Mouse (Mus musculus) MEL (cell line): ENCODE data around the gene Glyctk. TPM values are rescaled to one million over a fixed set of nuclear protein-coding genes. Genes with fewer than 3 reads are reported as not detected.

Experiments used
- DNase-seq: peaks from one replicate; pipeline ENCODE4 v3.0.0; 2011; ENCODE audit warnings: low read depth, low spot score
- H3K27ac ChIP-seq: 2 replicates; pipeline ENCODE4 v1.5.1; 2012; ENCODE audit warnings: low read depth, mild to moderate bottlenecking, control low read depth, low read length, moderate library complexity; ENCODE audit not compliant: control insufficient read depth
- H3K27me3 ChIP-seq, 2 experiments: fragments of 150-350 bp in 1 of 2; sonication (generic) in 1 of 2; 2 replicates each; pipeline ENCODE4 v1.6.1; 2012; ENCODE audit warnings: low read length in 2 of 2, mild to moderate bottlenecking in 2 of 2, improper control_type of control experiment in 1 of 2, moderate library complexity in 1 of 2; ENCODE audit not compliant: insufficient read depth in 2 of 2, control insufficient read depth in 1 of 2
- H3K36me3 ChIP-seq, 2 experiments: 2 replicates each; pipeline ENCODE4 v1.6.1; 2012 to 2014; ENCODE audit warnings: low read length in 2 of 2, improper control_type of control experiment in 1 of 2, inconsistent platforms in 1 of 2, mild to moderate bottlenecking in 1 of 2; ENCODE audit not compliant: insufficient read depth in 2 of 2, control insufficient read depth in 1 of 2
- H3K4me1 ChIP-seq, 2 experiments: fragments of 150-350 bp in 1 of 2; sonication (generic) in 1 of 2; 2 replicates each; pipeline ENCODE4 v1.6.1; 2012; ENCODE audit warnings: low read length in 2 of 2, improper control_type of control experiment in 1 of 2, mild to moderate bottlenecking in 1 of 2; ENCODE audit not compliant: insufficient read depth in 2 of 2, control insufficient read depth in 1 of 2
- H3K4me3 ChIP-seq, 2 experiments: fragments of 150-350 bp in 1 of 2; sonication (generic) in 1 of 2; 2 replicates each; pipeline ENCODE4 v1.5.1; 2012; ENCODE audit warnings: low read depth in 2 of 2, low read length in 2 of 2, mild to moderate bottlenecking in 2 of 2, moderate library complexity in 2 of 2, control low read depth in 1 of 2, improper control_type of control experiment in 1 of 2; ENCODE audit not compliant: control insufficient read depth in 1 of 2, insufficient read depth in 1 of 2
- H3K79me2 ChIP-seq: 2 replicates; pipeline ENCODE4 v1.6.1; 2012; ENCODE audit warnings: mild to moderate bottlenecking, low read length, moderate library complexity; ENCODE audit not compliant: control insufficient read depth, poor library complexity, insufficient read depth
- H3K9ac ChIP-seq: 2 replicates; pipeline ENCODE4 v1.6.1; 2012; ENCODE audit warnings: low read depth, mild to moderate bottlenecking, control low read depth, low read length, moderate library complexity; ENCODE audit not compliant: control insufficient read depth, poor library complexity, severe bottlenecking
- H3K9me3 ChIP-seq: fragments of 150-350 bp; sonication (generic); replicated peaks from 2 replicates; pipeline ENCODE4 v1.6.1; 2012; ENCODE audit warnings: mild to moderate bottlenecking, low read length, improper control_type of control experiment, moderate library complexity; ENCODE audit not compliant: insufficient read depth
- CHD2 ChIP-seq: IDR thresholded peaks from 2 replicates; pipeline ENCODE4 v1.6.1; 2011; ENCODE audit warnings: low read length, improper control_type of control experiment
- CTCF ChIP-seq, 3 experiments: IDR thresholded peaks in 2 of 3; conservative IDR thresholded peaks in 1 of 3; 2 replicates each; pipeline ENCODE4 v1.5.1; 2011 to 2012; ENCODE audit warnings: low read length in 3 of 3, low read depth in 2 of 3, mild to moderate bottlenecking in 2 of 3, improper control_type of control experiment in 1 of 3, inconsistent platforms in 1 of 3, mixed read lengths in 1 of 3, moderate library complexity in 1 of 3; ENCODE audit not compliant: control insufficient read depth in 1 of 3, insufficient read depth in 1 of 3, poor library complexity in 1 of 3, severe bottlenecking in 1 of 3
- E2F4 ChIP-seq: IDR thresholded peaks from 2 replicates; pipeline ENCODE4 v1.6.1; 2011; ENCODE audit warnings: low read depth, low read length, improper control_type of control experiment, borderline replicate concordance
- ELF1 ChIP-seq: IDR thresholded peaks from 2 replicates; pipeline ENCODE4 v1.6.1; 2014; ENCODE audit warnings: low read depth, mild to moderate bottlenecking, inconsistent platforms, low read length, improper control_type of control experiment, moderate library complexity
- HCFC1 ChIP-seq: IDR thresholded peaks from 2 replicates; pipeline ENCODE4 v1.6.1; 2012; ENCODE audit warnings: low read depth, mild to moderate bottlenecking, inconsistent platforms, low read length, improper control_type of control experiment, moderate library complexity
- JUND ChIP-seq: IDR thresholded peaks from 2 replicates; pipeline ENCODE4 v1.6.1; 2011; ENCODE audit warnings: low read depth, mild to moderate bottlenecking, improper control_type of control experiment, low read length
- KAT2A ChIP-seq: conservative IDR thresholded peaks from 2 replicates; pipeline ENCODE4 v1.6.1; 2012; ENCODE audit warnings: low read depth, low read length, improper control_type of control experiment, inconsistent platforms
- MYB ChIP-seq: IDR thresholded peaks from 2 replicates; pipeline ENCODE4 v1.6.1; 2011; ENCODE audit warnings: mild to moderate bottlenecking, low read depth, low read length, improper control_type of control experiment
- NRF1 ChIP-seq: IDR thresholded peaks from 2 replicates; pipeline ENCODE4 v1.6.1; 2014; ENCODE audit warnings: low read depth, mild to moderate bottlenecking, inconsistent platforms, low read length, improper control_type of control experiment, moderate library complexity; ENCODE audit not compliant: poor library complexity, insufficient read depth, severe bottlenecking
- POLR2A ChIP-seq, 2 experiments: IDR thresholded peaks; 2 replicates each; pipeline ENCODE4 v1.6.1; 2011 to 2012; ENCODE audit warnings: low read length in 2 of 2, mild to moderate bottlenecking in 2 of 2, control low read depth in 1 of 2, improper control_type of control experiment in 1 of 2, low read depth in 1 of 2, moderate library complexity in 1 of 2; ENCODE audit not compliant: control insufficient read depth in 1 of 2, insufficient read depth in 1 of 2, poor library complexity in 1 of 2
- POLR2AphosphoS5 ChIP-seq: IDR thresholded peaks from 2 replicates; pipeline ENCODE4 v1.6.1; 2012; ENCODE audit warnings: low read depth, borderline replicate concordance, mild to moderate bottlenecking, inconsistent platforms, low read length, moderate library complexity, mixed read lengths
- RAD21 ChIP-seq: IDR thresholded peaks from 2 replicates; pipeline ENCODE4 v1.6.1; 2011; ENCODE audit warnings: mild to moderate bottlenecking, low read depth, low read length, improper control_type of control experiment
- SIN3A ChIP-seq: IDR thresholded peaks from 2 replicates; pipeline ENCODE4 v1.6.1; 2012; ENCODE audit warnings: low read length, improper control_type of control experiment, inconsistent platforms
- TCF12 ChIP-seq: IDR thresholded peaks from 2 replicates; pipeline ENCODE4 v1.6.1; 2014; ENCODE audit warnings: low read depth, mild to moderate bottlenecking, inconsistent platforms, low read length, improper control_type of control experiment, moderate library complexity
- USF2 ChIP-seq, 2 experiments: IDR thresholded peaks; 2 replicates each; pipeline ENCODE4 v1.6.1; 2011 to 2012; ENCODE audit warnings: improper control_type of control experiment in 2 of 2, low read length in 2 of 2, borderline replicate concordance in 1 of 2, inconsistent platforms in 1 of 2, low read depth in 1 of 2, mild to moderate bottlenecking in 1 of 2; ENCODE audit not compliant: insufficient read depth in 1 of 2
- ZKSCAN1 ChIP-seq: IDR thresholded peaks from 2 replicates; pipeline ENCODE4 v1.6.1; 2012; ENCODE audit warnings: low read depth, mild to moderate bottlenecking, inconsistent platforms, low read length, improper control_type of control experiment, moderate library complexity
- ZMIZ1 ChIP-seq: IDR thresholded peaks from 2 replicates; pipeline ENCODE4 v1.6.1; 2012; ENCODE audit warnings: low read depth, mild to moderate bottlenecking, inconsistent platforms, low read length, improper control_type of control experiment, moderate library complexity
- polyA plus RNA-seq, 2 experiments: library from polyadenylated mRNA; stranded (reverse) in 1 of 2; unstranded in 1 of 2; fragments of >175 nt in 1 of 2; fragments of >200 nt in 1 of 2; gene quantifications; 2 replicates each; pipeline versions ENCODE4 v1.2.1 to v1.2.4; 2012; ENCODE audit warnings: low replicate concordance in 2 of 2, low read depth in 1 of 2; ENCODE audit not compliant: insufficient read length in 2 of 2, insufficient read depth in 1 of 2, missing spikeins in 1 of 2
- total RNA-seq: library from RNA; depleted of rRNA; stranded (reverse); fragments of 300-350 nt; gene quantifications from 2 replicates; pipeline ENCODE4 v1.2.3, GENCODE M21; 2012

Gene Glyctk
- total and polyA plus RNA-seq, 3 experiments, result 3.1 to 3.3 TPM; not detected in 1

DNA sequence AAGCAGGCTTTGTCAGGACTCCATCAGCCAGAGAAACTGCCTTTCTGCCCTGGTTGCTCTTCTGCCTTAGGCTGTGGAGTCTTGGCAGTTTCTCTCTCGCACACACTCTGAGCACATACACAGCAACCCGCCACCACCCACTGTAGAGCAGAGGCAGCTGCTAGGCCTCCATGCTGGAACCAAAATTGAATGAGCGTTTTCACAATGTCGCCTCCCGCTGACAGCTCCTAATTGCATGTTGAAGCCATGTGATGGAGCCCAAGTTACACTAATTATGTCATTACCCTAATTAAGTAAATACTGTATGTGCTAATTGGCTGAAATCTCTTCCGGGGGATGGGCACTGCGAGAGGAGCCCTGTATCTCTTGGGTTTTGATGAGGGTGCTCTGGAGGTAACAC lies 13.8 kb downstream of the Glyctk start:
- TF ChIP-seq USF2 (IDR thresholded peaks at IDR 0.05; ENCODE audit: borderline replicate concordance in 1 of 2, insufficient read depth in 1 of 2, low read depth in 1 of 2, low read length in 2 of 2) (no peak), TCF12 (no peak), ELF1 (no peak), MYB (no peak), SIN3A (no peak), RAD21 (no peak), E2F4 (no peak), ZMIZ1 (no peak), CTCF (IDR thresholded peaks at IDR 0.05 in 2 of 3, conservative IDR thresholded peaks at IDR 0.05 in 1 of 3; ENCODE audit: control insufficient read depth in 1 of 3, insufficient read depth in 1 of 3, low read depth in 2 of 3, low read length in 3 of 3, poor library complexity in 1 of 3, severe bottlenecking in 1 of 3) (no peak), NRF1 (no peak), KAT2A (no peak), CHD2 (no peak), JUND (no peak), HCFC1 (no peak), ZKSCAN1 (no peak), POLR2A (IDR thresholded peaks at IDR 0.05; ENCODE audit: control insufficient read depth in 1 of 2, insufficient read depth in 1 of 2, low read depth in 1 of 2, low read length in 2 of 2, poor library complexity in 1 of 2) (no peak)
- peaks cover 0 to 5% of the 10 kb centered on the region in 2 experiments; a peak in 2 of 4 replicates for H3K27me3 ChIP-seq

DNA sequence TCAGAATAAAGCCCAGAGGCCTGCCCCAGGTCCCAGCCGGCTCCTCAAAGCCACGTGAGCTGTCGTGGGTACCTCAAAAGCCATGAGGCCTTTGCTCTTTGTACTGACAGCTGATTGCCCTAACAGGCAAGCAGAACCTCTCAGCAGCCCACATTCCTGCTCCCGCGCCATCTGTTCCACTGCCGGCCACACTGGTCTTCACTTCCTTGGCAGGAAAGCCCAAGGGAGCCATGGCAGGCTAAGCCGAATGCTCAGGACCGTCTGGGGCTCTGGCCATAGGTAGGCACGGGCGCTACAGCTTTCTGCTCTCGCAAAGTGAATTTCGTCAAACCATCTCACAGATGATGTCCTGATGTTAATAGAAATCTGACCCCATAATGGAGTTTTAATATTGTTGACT lies 16.0 kb downstream of the Glyctk start:
- no peak overlapping the region for H3K4me3 ChIP-seq
- TF ChIP-seq POLR2AphosphoS5 (no peak), RAD21 (no peak)
- TF ChIP-seq, all 39 proteins: peak for 0
- no peaks in the 10 kb centered on the region for H3K36me3 ChIP-seq
- H3K79me2 ChIP-seq, result no peaks in the 10 kb centered on the region
- H3K27me3 ChIP-seq, result peaks cover 0 to 2% of the 10 kb centered on the region in 2 experiments; a peak in 2 of 4 replicates
- no peak overlapping the region for H3K9ac ChIP-seq
- no peak overlapping the region for H3K27ac ChIP-seq
- DNase-seq, result no peak
- no peaks in the 10 kb centered on the region for H3K4me1 ChIP-seq
- no peaks in the 10 kb centered on the region for H3K9me3 ChIP-seq

More for the DNA sequence above, 13.8 kb downstream of the Glyctk start:
- H3K27ac ChIP-seq, result no peak overlapping the region
- no peaks in the 10 kb centered on the region for H3K9me3 ChIP-seq
- no peaks in the 10 kb centered on the region for H3K79me2 ChIP-seq
- H3K36me3 ChIP-seq, result no peaks in the 10 kb centered on the region
- H3K9ac ChIP-seq, result no peak overlapping the region
- DNase-seq, result no peak
- no peak overlapping the region for H3K4me3 ChIP-seq
- H3K4me1 ChIP-seq, result no peaks in the 10 kb centered on the region
